Mouse (Mus musculus) WW6 (cell line): ENCODE results near the gene Paf1.

ENCODE experiments used
- DNase-seq: peaks from one replicate; pipeline ENCODE4 v3.0.0-alpha.2; 2013; ENCODE audit warnings: low read depth, low spot score

The Paf1 gene

DNA sequence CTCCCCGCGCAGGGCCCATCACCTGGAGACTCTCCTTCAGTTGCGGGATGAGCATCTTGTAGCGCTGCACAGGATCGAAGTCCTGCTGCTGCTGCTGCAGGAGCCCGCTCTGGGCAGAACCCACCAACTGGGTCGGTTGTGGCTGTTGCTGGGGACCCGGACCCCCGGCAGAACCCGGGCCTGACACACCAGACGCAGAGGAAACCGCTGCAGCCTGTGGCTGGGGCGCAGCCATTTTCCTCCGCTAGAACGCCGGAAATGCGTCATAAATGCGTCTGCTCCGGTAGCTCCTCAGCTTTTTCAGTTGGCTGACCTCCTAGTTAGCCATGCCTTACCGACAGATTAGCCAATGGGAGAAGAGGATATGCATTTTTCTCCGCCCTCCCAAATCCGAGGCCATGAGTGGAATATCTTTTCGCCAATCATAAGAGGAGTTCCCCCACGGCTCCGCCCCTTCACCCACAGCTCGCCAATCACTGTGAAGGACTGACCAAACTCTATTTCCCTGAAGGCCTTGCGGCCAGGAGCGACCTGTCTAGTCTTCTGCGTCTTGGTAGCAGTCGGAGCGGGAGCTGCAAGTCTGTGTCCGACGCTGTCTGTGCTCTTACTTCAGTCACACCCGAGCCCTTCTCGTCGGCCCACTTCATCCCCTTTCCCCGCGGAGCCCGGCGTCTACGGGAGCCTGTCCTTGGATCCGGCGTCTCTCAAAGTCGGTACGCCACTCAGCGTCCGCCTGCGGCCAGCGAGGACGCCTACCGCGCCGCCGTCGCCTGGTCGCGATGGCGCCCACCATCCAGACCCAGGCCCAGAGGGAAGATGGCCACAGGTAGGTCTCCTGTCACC is at the start of gene Paf1, which contains the start of gene Med29:
TSS of gene Paf1 (plus strand) at position 523 of the 843 bp plus-strand sequence.
TSS of gene Med29 (minus strand) at position 280 of the 843 bp plus-strand sequence.
- DNase-seq = peak; percentile 96

DNA sequence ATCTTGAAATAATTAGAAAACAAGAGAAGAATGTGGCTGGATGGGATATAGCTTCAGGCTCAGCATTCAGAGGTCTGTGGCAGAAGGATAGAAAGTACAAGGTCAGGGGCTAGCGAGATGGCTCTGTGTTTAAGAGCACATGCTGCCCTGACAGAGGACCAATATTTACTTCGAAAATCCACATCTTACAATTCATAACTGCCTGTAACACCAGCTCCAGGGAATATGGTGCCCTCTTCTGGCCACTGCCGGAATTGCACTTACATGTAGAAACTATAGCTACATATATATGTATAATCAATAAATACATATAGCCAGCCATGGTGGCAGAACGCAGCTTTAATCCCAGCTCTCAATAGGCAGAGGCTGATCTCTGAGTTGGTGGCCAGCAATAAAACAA is 48.1 kb upstream of the Paf1 start:
- DNase-seq = no peak

DNA sequence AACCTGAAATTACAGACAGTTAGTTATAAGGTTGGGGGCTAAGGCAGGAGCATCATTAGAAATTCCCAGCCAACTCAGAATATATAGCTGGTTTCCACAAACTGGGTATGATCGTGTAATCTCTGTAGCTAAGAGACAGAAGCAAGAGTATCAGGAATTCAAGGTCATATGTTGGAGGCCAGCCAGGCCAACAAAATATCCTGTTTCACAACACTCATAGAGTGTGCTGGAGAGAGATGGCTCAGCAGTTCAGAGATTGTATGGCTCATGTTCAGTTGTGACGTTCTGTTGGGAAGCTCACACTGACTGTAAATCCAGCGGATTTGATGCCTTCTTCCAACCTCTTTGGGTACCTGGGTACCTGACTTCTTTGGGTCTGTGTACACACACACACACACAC is 45.0 kb upstream of the Paf1 start:
- DNase-seq = no peak

DNA sequence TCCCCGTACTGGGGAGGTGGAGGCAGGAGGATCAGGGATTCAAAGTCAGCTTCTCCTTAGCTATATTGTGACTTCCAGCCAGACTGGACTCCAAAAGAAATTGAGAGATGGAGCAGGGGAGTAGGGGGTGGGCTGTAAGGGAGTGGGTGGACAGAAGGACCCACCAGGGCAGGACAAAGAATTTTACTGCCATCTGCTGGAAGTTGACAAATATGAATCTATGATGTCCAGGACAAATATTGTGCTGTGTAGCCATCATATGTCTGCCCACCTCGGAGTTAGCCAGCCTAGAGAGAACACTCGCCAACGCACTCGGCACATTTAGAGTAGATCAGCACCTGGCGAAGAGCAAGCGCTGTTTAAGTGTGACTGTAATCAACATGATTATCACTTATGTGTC is 44.1 kb upstream of the Paf1 start:
- no peak for DNase-seq

DNA sequence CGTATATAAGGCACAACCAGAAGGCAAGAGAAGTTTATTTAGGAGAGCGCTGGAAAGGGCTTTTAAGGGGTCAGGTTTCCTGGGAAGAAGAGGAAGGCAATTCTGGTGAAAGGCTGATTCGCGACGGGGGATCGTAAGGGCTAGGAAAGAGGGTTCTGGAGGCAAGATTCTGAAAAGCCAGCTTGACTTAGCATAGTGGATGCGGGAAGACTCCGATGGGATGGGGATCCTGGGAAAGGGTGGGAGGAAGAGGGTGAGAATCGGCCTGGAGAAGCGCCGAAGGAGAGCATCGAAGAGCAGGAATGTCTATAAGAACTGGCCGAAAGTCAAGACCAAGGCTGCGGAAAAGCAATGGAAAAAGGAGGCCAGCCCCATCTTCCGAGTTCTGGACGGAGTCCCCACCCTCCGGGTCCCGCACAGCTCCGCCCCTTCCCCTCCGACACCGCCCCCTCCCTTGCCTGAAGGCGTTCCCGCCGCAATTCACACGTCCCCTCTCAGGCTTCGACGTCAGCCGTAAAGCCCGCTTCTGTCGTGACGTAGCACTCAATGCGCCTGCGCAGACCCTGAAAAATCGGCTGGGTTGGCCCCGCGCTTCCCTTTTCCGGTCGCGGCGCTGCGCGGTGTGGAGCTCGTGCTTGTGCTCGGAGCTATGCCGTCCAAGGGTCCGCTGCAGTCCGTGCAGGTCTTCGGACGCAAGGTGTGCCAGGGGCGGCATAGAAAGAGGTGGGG is 42.4 kb upstream of the Paf1 start, which contains the start of gene Rps16:
TSS of gene Rps16 (plus strand) at position 498 of the 729 bp plus-strand sequence.
- DNase-seq = peak; percentile 84

DNA sequence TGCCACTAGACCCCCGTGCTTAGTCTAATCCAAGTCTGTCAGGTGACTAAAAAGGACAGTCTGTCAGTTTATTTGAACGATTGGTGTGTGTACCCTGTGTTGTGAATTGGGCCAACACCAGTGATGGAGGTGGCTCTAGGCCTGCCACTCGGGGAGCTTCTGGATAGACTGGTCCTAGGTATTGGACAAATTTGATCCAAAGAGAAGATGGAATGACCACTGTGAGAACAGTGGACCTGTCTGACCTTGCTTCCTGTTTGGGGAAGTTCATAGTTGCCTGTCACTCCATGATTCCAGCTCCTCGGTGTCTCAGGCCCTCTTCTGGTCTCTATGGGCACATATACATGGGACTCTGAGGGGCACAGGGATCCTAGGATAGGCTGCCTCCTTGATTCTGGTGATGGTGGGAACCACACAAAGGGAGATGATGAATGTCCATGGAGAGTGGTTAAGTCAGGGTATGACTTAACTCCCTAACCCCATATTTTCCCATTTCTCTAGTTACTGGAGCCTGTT is 41.0 kb upstream of the Paf1 start:
- DNase-seq = no peak

DNA sequence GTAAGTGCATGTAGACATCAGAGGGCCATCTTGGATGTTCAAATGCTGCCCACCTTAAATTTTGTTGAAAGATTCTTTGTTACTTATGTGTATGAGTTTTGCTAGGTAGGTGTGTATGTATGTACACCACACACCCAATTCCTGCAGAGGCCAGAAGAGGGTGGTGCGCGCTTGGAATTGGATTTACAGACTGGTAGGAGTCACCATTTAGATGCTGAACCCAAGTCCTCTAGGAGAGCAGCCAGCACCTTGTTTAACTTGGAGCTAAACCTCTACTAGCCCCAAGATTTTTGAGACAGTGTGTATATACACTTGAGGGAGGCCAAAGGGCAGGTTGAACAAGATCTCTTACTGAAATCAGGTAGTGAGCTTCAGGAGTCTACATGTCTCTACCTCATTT is 39.5 kb upstream of the Paf1 start:
- no peak for DNase-seq

DNA sequence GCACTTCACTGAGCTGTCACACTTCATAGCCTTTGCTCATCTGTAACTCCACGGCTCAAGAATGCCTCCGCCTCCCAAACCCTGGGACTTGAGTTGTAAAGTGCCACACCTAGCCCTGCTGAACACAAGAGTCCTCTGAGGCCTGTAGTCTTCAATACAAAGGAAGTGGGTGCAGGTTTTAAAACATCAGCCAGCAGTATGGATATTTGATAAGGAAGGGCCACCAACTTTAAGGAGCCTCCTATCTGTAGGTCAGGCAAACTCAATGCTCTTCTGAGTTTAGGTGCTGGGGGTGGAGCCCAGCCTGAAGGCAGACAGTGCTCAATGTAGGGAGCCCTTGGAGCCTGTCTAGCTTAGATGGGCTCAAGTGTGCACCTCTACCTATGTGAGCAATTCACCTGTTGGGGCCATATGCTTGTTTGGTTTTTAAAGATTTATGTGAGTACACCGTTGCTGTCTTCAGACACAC is 38.6 kb upstream of the Paf1 start:
- no peak for DNase-seq

DNA sequence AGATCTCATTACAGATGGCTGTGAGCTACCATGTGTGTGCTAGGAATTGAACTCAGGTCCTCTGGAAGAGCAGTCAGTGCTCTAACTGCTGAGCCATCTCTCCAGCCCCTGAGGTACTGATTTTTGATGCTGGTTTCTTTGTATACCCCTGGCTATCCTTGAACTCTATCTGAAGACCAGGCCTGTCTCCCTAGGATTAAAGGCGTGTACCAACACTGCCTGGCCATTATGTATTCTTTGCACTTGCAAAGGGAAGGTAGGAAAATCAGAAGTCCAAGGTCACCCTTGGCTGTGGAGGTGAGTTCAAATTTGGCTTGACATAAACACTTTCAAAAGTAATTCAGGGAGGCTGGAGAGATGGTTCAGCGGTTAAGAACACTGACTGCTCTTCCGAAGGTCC is 38.2 kb upstream of the Paf1 start:
- DNase-seq = no peak

DNA sequence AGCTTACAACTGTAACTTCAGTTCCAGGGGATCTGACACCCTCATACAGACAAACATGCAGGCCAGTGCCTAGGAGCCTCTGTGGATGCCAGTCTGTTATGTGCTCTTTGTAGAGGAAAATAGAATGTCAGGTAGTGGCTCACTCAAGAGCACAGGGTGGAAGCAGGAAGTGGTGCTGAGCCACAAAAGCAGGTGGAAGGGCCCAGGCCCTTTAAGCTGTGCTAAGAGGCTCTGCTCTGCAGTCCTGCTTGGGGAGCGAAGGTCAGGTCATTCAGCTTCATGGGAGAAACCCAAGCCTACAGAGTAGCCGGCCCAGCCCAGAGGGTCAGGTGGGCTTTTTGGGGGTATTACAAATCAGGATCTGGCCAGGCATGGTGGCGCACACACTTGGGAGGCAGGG is 37.5 kb upstream of the Paf1 start:
- no peak for DNase-seq

DNA sequence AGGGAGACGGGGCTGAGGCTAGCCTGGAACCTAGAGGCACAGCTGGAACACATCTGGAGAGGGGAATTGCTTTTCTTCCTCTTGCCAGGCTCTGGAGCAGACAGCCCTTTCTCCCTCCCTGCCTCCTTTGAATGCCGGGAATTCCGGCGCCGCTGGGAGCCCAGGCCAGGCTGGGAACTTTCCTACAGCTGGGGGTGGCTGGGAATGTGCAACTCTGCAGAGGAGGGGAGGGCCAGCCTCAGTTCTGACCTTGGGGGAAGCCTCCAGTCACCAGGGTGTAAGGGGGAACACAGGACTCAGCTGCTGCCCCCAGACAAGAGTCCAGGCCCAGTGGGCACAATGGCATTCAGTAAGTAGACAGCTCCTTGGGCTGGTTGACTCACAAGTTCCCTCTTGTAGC is 35.8 kb upstream of the Paf1 start:
- no peak for DNase-seq

DNA sequence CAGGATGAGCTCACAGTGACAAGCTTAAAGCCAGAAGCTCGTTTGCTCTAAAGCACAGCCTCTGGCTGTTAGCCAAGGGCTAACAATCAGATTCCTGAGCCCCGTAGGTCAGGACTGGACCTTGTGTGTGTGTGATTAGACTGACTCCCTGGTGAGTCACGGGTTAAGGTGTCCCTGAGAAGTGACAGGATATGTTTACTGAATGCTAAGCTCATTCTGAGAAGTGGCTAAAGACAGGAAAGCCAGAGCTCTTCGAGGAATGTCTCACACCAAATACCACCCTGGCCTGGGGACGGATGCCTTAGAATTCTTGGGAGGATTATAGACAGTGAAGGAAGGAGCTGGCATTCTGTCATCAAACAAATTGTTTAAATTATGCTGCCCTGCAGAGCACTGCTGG is 34.8 kb upstream of the Paf1 start:
- no peak for DNase-seq

DNA sequence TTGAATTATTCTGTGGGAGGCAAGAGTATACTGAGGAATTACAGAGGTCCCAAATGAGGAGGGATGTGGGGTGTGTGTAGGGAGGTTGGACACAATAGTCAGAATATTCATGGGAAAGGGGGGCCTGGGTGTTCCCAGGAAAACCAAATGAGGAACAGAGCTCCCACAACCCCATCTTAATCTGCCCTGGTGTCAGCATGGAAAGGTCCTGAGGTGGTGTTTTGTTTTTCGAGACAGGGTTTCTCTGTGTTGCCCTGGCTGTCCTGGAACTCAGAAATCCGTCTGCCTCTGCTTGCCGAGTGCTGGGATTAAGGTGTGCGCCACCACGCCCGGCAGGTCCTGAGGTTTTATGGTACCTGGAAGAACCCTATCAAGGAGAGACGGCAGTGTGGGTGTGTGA is 34.3 kb upstream of the Paf1 start:
- no peak for DNase-seq

DNA sequence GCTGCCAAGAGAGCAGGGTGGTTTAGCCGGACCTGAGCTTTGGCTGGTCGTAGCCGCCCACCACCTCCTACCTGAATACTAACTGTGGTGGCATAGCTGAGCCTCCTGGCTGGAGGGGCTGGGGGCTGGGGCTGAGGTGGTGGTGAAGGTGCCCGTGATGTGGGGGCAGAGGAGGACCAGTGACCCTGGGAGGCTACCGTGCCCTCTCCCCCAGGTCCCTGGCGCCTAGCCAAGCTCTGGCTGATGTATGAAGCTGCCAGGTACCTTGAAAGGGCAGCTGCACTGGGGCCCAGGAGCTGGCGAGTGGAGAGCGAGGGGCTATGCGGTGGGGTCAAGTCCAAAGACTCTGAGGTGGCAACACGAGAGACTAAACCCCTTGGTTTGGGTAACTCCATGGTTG is 32.9 kb upstream of the Paf1 start:
- DNase-seq = no peak

DNA sequence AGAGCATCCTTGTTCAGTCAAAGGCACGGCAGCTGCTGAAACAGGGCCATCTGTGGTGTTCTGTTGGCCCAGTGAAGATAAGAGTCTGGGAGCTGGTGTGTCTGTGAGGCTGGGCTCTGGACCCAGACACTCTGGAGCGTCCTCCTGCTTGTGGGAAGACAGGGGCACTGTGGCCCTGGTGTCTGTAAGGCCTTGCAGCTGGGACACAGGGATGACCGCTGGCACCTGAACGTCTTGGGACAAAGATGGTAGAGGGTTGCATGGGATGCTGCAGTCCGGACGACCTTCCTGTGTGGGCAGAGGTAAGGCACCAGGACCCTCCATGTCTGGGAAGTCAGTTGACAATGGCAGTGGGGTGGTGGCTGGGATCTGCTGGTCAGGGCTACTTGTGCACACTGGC is 32.5 kb upstream of the Paf1 start:
- DNase-seq = no peak

DNA sequence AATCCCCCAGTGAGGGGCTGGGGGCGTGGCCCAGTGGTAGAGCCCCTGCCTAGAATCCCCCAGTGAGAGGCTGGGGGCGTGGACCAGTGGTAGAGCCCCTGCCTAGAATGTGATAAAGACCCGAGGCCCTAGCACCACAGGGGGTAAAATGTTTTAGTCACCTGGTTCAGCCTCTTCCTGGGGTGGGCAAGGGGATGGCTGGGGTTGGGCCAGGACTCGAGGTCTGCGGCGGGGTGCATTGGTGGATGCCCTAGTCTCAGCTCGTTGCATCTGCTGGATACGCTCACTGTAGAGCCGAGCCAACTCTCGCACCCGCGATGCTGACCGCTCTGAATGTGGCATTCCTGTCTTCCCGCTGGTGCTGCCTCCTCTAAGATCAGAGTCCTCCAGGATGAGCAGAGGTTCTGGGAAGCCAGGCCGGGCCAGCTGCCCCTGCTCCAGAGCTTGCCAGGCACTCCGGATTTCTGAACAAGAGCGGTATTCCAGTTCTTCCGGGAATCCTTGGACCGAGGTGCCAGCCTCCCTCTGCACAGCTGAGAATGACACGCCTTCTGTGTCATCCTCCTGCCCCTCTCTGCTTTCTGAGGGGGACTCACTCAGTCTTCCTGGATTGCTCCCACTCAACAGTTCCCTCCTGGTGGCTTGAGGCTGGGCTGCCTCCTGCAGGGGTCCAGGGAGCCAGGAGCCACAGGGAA is 31.0 kb upstream of the Paf1 start:
- DNase-seq = no peak

DNA sequence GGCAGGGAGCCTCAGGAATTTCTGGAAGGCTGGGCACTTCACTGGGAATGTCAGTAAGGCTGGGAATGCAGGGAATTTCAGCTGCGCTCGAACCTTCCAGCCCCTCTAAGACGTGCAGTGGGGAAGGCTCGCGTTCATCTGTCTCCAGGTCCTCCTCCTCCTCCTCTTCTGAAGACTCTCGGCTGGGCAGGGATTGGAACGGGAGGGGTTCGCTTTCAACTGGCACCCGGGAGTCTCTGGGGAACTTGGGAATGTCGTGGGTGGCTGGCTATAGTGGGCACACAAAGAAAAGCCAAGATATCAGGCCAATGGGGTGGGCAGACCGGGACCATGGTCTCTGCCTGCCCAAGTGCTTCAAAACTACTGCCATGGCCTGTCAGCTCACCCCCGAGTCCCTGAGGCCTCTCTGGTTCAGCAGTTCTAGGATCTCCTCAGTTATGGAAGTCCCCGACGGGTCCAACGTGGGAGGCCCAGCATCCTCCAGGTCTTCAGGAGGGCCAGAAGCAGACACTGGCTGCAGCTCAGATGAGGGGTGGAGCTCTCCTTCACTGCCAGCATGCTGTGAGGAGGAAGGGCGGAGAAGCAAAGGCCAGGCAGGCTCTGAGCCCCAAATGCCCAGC is 30.2 kb upstream of the Paf1 start:
- DNase-seq = no peak

DNA sequence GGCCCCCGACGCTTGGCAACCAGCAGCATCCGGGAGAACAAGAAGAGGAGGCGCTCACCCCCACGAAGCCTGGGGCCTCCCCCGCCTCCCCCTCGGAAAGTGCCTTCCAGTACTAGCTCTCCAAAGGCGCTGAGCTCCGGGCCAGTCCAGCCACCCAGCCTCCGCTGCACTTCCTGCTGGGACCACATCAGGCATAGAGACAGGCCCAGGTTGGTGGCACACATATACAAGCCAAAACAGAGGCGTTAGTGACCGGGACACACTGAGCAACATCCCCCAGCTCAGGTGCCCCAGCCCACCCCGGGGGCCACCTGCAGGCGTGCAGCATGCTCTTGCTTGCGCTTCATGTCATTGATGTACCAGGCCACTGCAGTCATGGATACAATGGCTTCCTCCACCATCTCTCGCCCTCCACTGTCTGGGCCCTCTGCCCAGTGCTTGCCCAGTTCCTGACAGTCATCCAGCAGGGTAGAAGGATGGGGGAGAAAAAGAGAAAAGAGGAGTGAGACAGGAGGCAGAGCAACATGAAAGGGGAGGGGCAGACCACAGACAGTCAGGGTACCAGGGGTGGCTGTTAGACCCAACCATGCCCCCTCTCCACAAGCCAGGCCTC is 25.0 kb upstream of the Paf1 start:
- no peak for DNase-seq

DNA sequence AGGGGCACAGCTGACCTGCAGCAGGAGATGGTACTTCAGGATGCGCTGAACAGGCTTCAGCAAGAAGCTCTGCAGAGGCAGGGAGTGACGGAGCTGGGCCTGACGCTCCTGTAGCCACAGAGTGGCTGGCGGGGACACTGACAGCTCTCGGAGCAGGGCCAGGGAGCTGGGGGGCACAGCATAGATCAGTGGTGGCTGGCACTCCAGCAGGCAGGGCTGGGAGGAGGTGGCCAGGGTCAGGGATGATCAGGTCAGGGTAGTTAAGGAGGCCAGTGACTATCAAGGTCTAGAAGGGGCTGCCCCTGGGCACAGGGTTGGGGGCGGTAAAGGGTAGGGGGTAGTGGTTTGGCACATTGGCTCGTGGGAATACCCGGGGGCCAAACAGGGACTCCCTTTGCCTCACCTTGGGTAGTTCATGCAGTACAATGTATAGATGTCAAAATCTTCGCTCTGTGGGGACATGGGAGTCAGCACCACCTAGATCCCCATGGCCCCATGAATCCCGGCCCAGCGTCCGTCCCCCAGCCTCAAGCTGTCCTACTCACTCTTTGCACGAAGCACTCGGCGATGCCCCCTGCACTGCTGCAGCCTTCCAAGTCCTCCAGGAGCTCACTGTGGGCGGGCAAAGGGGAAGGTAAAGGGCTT is 24.4 kb upstream of the Paf1 start:
- no peak for DNase-seq

DNA sequence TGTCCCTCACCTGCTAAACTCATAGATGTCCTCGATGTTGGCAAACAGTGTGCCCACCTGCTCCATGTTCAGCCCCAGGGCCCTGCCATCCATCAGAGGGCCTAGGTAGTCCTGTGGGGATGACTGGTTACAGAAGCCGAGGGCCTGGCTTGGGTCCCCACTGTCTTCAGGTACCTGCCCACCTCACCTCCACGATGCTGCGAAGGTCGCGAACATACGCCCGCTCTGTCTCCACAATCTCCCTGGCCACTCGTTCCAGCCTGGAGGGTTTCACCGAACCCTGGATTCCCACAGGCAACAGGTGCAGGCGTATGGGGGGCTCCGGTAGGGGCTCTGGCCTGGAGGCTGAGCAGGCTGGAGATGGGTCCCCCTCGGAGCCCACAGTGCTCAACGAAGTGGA is 22.7 kb upstream of the Paf1 start:
- DNase-seq = no peak
